Mouse (Mus musculus): ENCODE results near the gene Ispd.

The Ispd gene

GRCm38 (mm10) chr12:36468325-36469044, 87.2 kb downstream of the Ispd start:
- peak; percentile 16 for DNase-seq (ENCODE audit: low read depth, low spot score)

GRCm38 (mm10) chr12:36471411-36471810, 90.2 kb downstream of the Ispd start:
- DNase-seq (ENCODE audit: low read depth, low spot score) = no peak

GRCm38 (mm10) chr12:36474171-36474570, 92.9 kb downstream of the Ispd start:
- DNase-seq (ENCODE audit: low read depth, low spot score) = no peak

- DNase-seq (ENCODE audit: low read depth, low spot score) = no peak
Observed at GRCm38 (mm10) chr12:36475269-36475668, 94.0 kb downstream of the Ispd start.

- no peak for DNase-seq (ENCODE audit: low read depth, low spot score)
Observed at GRCm38 (mm10) chr12:36476476-36476875, 95.2 kb downstream of the Ispd start.

- no peak for DNase-seq (ENCODE audit: low read depth, low spot score)
Observed at GRCm38 (mm10) chr12:36477501-36477900, 96.3 kb downstream of the Ispd start.

GRCm38 (mm10) chr12:36477926-36478325, 96.7 kb downstream of the Ispd start:
- no peak for DNase-seq (ENCODE audit: low read depth, low spot score)

- DNase-seq (ENCODE audit: low read depth, low spot score) = no peak
Observed at GRCm38 (mm10) chr12:36481742-36482141, 100.5 kb downstream of the Ispd start.

- DNase-seq (ENCODE audit: low read depth, low spot score) = no peak
Observed at GRCm38 (mm10) chr12:36483346-36483745, 102.1 kb downstream of the Ispd start.

GRCm38 (mm10) chr12:36497565-36497964, 116.3 kb downstream of the Ispd start:
- DNase-seq (ENCODE audit: low read depth, low spot score) = no peak

- no peak for DNase-seq (ENCODE audit: low read depth, low spot score)
Observed at GRCm38 (mm10) chr12:36507111-36507903, 126.1 kb downstream of the Ispd start.

GRCm38 (mm10) chr12:36509954-36510642, 128.8 kb downstream of the Ispd start:
- no peak for DNase-seq (ENCODE audit: low read depth, low spot score)

- no peak for DNase-seq (ENCODE audit: low read depth, low spot score)
Observed at GRCm38 (mm10) chr12:36521774-36522173, 140.5 kb downstream of the Ispd start.

- DNase-seq (ENCODE audit: low read depth, low spot score) = no peak
Observed at GRCm38 (mm10) chr12:36523515-36523914, 142.3 kb downstream of the Ispd start.

- DNase-seq (ENCODE audit: low read depth, low spot score) = no peak
Observed at GRCm38 (mm10) chr12:36530920-36531319, 149.7 kb downstream of the Ispd start.

GRCm38 (mm10) chr12:36531421-36532072, 150.3 kb downstream of the Ispd start:
- DNase-seq (ENCODE audit: low read depth, low spot score) = no peak

GRCm38 (mm10) chr12:36532525-36532924, 151.3 kb downstream of the Ispd start:
- DNase-seq (ENCODE audit: low read depth, low spot score) = no peak

GRCm38 (mm10) chr12:36533160-36533900, 152.1 kb downstream of the Ispd start:
- DNase-seq (ENCODE audit: low read depth, low spot score) = no peak

GRCm38 (mm10) chr12:36534589-36534988, 153.3 kb downstream of the Ispd start:
- DNase-seq (ENCODE audit: low read depth, low spot score) = no peak

GRCm38 (mm10) chr12:36545318-36545717, 164.1 kb downstream of the Ispd start:
- DNase-seq (ENCODE audit: low read depth, low spot score) = no peak

- no peak for DNase-seq (ENCODE audit: low read depth, low spot score)
Observed at GRCm38 (mm10) chr12:36549474-36549873, 168.2 kb downstream of the Ispd start.

Measured in CD4-positive, CD25-positive, alpha-beta regulatory T cell, adult 2 months (primary cell).